Mouse (Mus musculus) MEL (cell line): ENCODE results near the gene Hist1h3b. TPM values are rescaled to one million over a fixed set of nuclear protein-coding genes. Genes with fewer than 3 reads are reported as not detected.

Source experiments
- DNase-seq: peaks from one replicate; pipeline ENCODE4 v3.0.0; 2011; ENCODE audit warnings: low read depth, low spot score
- H3K27ac ChIP-seq: 2 replicates; pipeline ENCODE4 v1.5.1; 2012; ENCODE audit warnings: low read depth, mild to moderate bottlenecking, control low read depth, low read length, moderate library complexity; ENCODE audit not compliant: control insufficient read depth
- H3K27me3 ChIP-seq, 2 experiments: fragments of 150-350 bp in 1 of 2; sonication (generic) in 1 of 2; 2 replicates each; pipeline ENCODE4 v1.6.1; 2012; ENCODE audit warnings: low read length in 2 of 2, mild to moderate bottlenecking in 2 of 2, improper control_type of control experiment in 1 of 2, moderate library complexity in 1 of 2; ENCODE audit not compliant: insufficient read depth in 2 of 2, control insufficient read depth in 1 of 2
- H3K36me3 ChIP-seq, 2 experiments: 2 replicates each; pipeline ENCODE4 v1.6.1; 2012 to 2014; ENCODE audit warnings: low read length in 2 of 2, improper control_type of control experiment in 1 of 2, inconsistent platforms in 1 of 2, mild to moderate bottlenecking in 1 of 2; ENCODE audit not compliant: insufficient read depth in 2 of 2, control insufficient read depth in 1 of 2
- H3K4me1 ChIP-seq, 2 experiments: fragments of 150-350 bp in 1 of 2; sonication (generic) in 1 of 2; 2 replicates each; pipeline ENCODE4 v1.6.1; 2012; ENCODE audit warnings: low read length in 2 of 2, improper control_type of control experiment in 1 of 2, mild to moderate bottlenecking in 1 of 2; ENCODE audit not compliant: insufficient read depth in 2 of 2, control insufficient read depth in 1 of 2
- H3K4me3 ChIP-seq, 2 experiments: fragments of 150-350 bp in 1 of 2; sonication (generic) in 1 of 2; 2 replicates each; pipeline ENCODE4 v1.5.1; 2012; ENCODE audit warnings: low read depth in 2 of 2, low read length in 2 of 2, mild to moderate bottlenecking in 2 of 2, moderate library complexity in 2 of 2, control low read depth in 1 of 2, improper control_type of control experiment in 1 of 2; ENCODE audit not compliant: control insufficient read depth in 1 of 2, insufficient read depth in 1 of 2
- H3K79me2 ChIP-seq: 2 replicates; pipeline ENCODE4 v1.6.1; 2012; ENCODE audit warnings: mild to moderate bottlenecking, low read length, moderate library complexity; ENCODE audit not compliant: control insufficient read depth, poor library complexity, insufficient read depth
- H3K9ac ChIP-seq: 2 replicates; pipeline ENCODE4 v1.6.1; 2012; ENCODE audit warnings: low read depth, mild to moderate bottlenecking, control low read depth, low read length, moderate library complexity; ENCODE audit not compliant: control insufficient read depth, poor library complexity, severe bottlenecking
- H3K9me3 ChIP-seq: fragments of 150-350 bp; sonication (generic); replicated peaks from 2 replicates; pipeline ENCODE4 v1.6.1; 2012; ENCODE audit warnings: mild to moderate bottlenecking, low read length, improper control_type of control experiment, moderate library complexity; ENCODE audit not compliant: insufficient read depth
- BHLHE40 ChIP-seq: IDR thresholded peaks from 2 replicates; pipeline ENCODE4 v1.6.1; 2012; ENCODE audit warnings: low read depth, mild to moderate bottlenecking, inconsistent platforms, low read length, improper control_type of control experiment, borderline replicate concordance
- CHD2 ChIP-seq: IDR thresholded peaks from 2 replicates; pipeline ENCODE4 v1.6.1; 2011; ENCODE audit warnings: low read length, improper control_type of control experiment
- ELF1 ChIP-seq: IDR thresholded peaks from 2 replicates; pipeline ENCODE4 v1.6.1; 2014; ENCODE audit warnings: low read depth, mild to moderate bottlenecking, inconsistent platforms, low read length, improper control_type of control experiment, moderate library complexity
- GATA1 ChIP-seq: IDR thresholded peaks from 2 replicates; pipeline ENCODE4 v1.6.1; 2011; ENCODE audit warnings: low read depth, low read length, improper control_type of control experiment
- MAFK ChIP-seq: IDR thresholded peaks from 2 replicates; pipeline ENCODE4 v1.6.1; 2011; ENCODE audit warnings: low read depth, mild to moderate bottlenecking, low read length, improper control_type of control experiment, borderline replicate concordance
- MXI1 ChIP-seq: IDR thresholded peaks from 2 replicates; pipeline ENCODE4 v1.6.1; 2011; ENCODE audit warnings: mild to moderate bottlenecking, low read depth, low read length, improper control_type of control experiment
- NRF1 ChIP-seq: IDR thresholded peaks from 2 replicates; pipeline ENCODE4 v1.6.1; 2014; ENCODE audit warnings: low read depth, mild to moderate bottlenecking, inconsistent platforms, low read length, improper control_type of control experiment, moderate library complexity; ENCODE audit not compliant: poor library complexity, insufficient read depth, severe bottlenecking
- POLR2A ChIP-seq, 2 experiments: IDR thresholded peaks; 2 replicates each; pipeline ENCODE4 v1.6.1; 2011 to 2012; ENCODE audit warnings: low read length in 2 of 2, mild to moderate bottlenecking in 2 of 2, control low read depth in 1 of 2, improper control_type of control experiment in 1 of 2, low read depth in 1 of 2, moderate library complexity in 1 of 2; ENCODE audit not compliant: control insufficient read depth in 1 of 2, insufficient read depth in 1 of 2, poor library complexity in 1 of 2
- POLR2AphosphoS2 ChIP-seq: IDR thresholded peaks from 2 replicates; pipeline ENCODE4 v1.6.1; 2011; ENCODE audit warnings: low read length, improper control_type of control experiment
- RCOR1 ChIP-seq: IDR thresholded peaks from 2 replicates; pipeline ENCODE4 v1.6.1; 2012; ENCODE audit warnings: low read depth, mild to moderate bottlenecking, inconsistent platforms, low read length, improper control_type of control experiment
- SIN3A ChIP-seq: IDR thresholded peaks from 2 replicates; pipeline ENCODE4 v1.6.1; 2012; ENCODE audit warnings: low read length, improper control_type of control experiment, inconsistent platforms
- SMC3 ChIP-seq: IDR thresholded peaks from 2 replicates; pipeline ENCODE4 v1.6.1; 2011; ENCODE audit warnings: low read depth, low read length, improper control_type of control experiment
- TAL1 ChIP-seq: IDR thresholded peaks from 2 replicates; pipeline ENCODE4 v1.6.1; 2012; ENCODE audit warnings: mild to moderate bottlenecking, inconsistent platforms, low read length, moderate library complexity, mixed read lengths
- ZKSCAN1 ChIP-seq: IDR thresholded peaks from 2 replicates; pipeline ENCODE4 v1.6.1; 2012; ENCODE audit warnings: low read depth, mild to moderate bottlenecking, inconsistent platforms, low read length, improper control_type of control experiment, moderate library complexity
- ZNF384 ChIP-seq: IDR thresholded peaks from 2 replicates; pipeline ENCODE4 v1.6.1; 2012; ENCODE audit warnings: low read depth, mild to moderate bottlenecking, inconsistent platforms, low read length, improper control_type of control experiment
- polyA plus RNA-seq, 2 experiments: library from polyadenylated mRNA; stranded (reverse) in 1 of 2; unstranded in 1 of 2; fragments of >175 nt in 1 of 2; fragments of >200 nt in 1 of 2; gene quantifications; 2 replicates each; pipeline versions ENCODE4 v1.2.1 to v1.2.4; 2012; ENCODE audit warnings: low replicate concordance in 2 of 2, low read depth in 1 of 2; ENCODE audit not compliant: insufficient read length in 2 of 2, insufficient read depth in 1 of 2, missing spikeins in 1 of 2
- total RNA-seq: library from RNA; depleted of rRNA; stranded (reverse); fragments of 300-350 nt; gene quantifications from 2 replicates; pipeline ENCODE4 v1.2.3, GENCODE M21; 2012

Hist1h3b gene
- total and polyA plus RNA-seq, 3 experiments: 6.6 to 1,725 TPM; not detected in 1

- Histone ChIP-seq H3K79me2 (peaks cover 1% of the 10 kb centered on the region; the same call in 1 of the 2 replicates), H3K4me1 (peaks cover 0 to 16% of the 10 kb centered on the region in 2 experiments; a peak in 2 of 4 replicates), H3K27me3 (no peaks in the 10 kb centered on the region), H3K9ac (peak overlapping the region; percentile 85), H3K9me3 (no peaks in the 10 kb centered on the region), H3K27ac (peak overlapping the region; percentile 99), H3K36me3 (peaks cover 0 to 40% of the 10 kb centered on the region in 2 experiments; a peak in 2 of 4 replicates), H3K4me3 (peak overlapping the region; percentile 2 to 17; a peak in 3 of 4 replicates)
- TF ChIP-seq NRF1 (no peak), ZKSCAN1 (no peak), GATA1 (no peak), POLR2AphosphoS2 (no peak), TAL1 (no peak), POLR2A (IDR thresholded peaks at IDR 0.05; ENCODE audit: control insufficient read depth in 1 of 2, insufficient read depth in 1 of 2, low read depth in 1 of 2, low read length in 2 of 2, poor library complexity in 1 of 2) (no peak; a peak in 1 of 4 replicates), ZNF384 (no peak)
- peak; percentile 77 for DNase-seq
Measured at GRCm38 (mm10) chr13:23747892-23748288, 4.2 kb upstream of the Hist1h3b start.

GRCm38 (mm10) chr13:23749563-23750121 is 2.4 kb upstream of the Hist1h3b start:
- peak; percentile 70 for DNase-seq
- Histone ChIP-seq H3K4me1 (peaks cover 0 to 16% of the 10 kb centered on the region in 2 experiments; a peak in 2 of 4 replicates), H3K36me3 (peaks cover 0 to 47% of the 10 kb centered on the region in 2 experiments; a peak in 2 of 4 replicates), H3K27me3 (no peaks in the 10 kb centered on the region), H3K79me2 (no peaks in the 10 kb centered on the region; the same call in 1 of the 2 replicates), H3K9ac (peak overlapping the region; percentile 36), H3K9me3 (no peaks in the 10 kb centered on the region), H3K4me3 (no peak overlapping the region), H3K27ac (peak overlapping the region; percentile 82)
- no peak for TF ChIP-seq SMC3
- no peak for TF ChIP-seq ELF1
- TF ChIP-seq ZNF384: no peak
- TF ChIP-seq BHLHE40: no peak
- no peak for TF ChIP-seq POLR2A (IDR thresholded peaks at IDR 0.05; ENCODE audit: control insufficient read depth in 1 of 2, insufficient read depth in 1 of 2, low read depth in 1 of 2, low read length in 2 of 2, poor library complexity in 1 of 2)
- TF ChIP-seq POLR2AphosphoS2: no peak
- TF ChIP-seq MAFK: no peak
- no peak for TF ChIP-seq SIN3A
- TF ChIP-seq RCOR1: no peak
- TF ChIP-seq CHD2: no peak
- TF ChIP-seq MXI1: no peak
